Mouse (Mus musculus) monocyte, adult 5-6 weeks (primary cell): ENCODE results near the gene Hps5. TPM values are rescaled to one million over a fixed set of nuclear protein-coding genes. Genes with fewer than 3 reads are reported as not detected.

Source experiments
- total RNA-seq: library from RNA; stranded (forward); fragments of 200-1000, 200-491, 200-594 nt; gene quantifications from 3 replicates; pipeline ENCODE4 v1.2.3, GENCODE M21; 2017

The Hps5 gene
- total RNA-seq, 1 experiment from 2014 or later = 71.7 TPM

Other genes with a start within 250 kb of the Hps5 start
- gene Sergef, start 156.3 kb downstream of the Hps5 start, total RNA-seq = 5.3 to 18.6 TPM (median 16.5 TPM) in 3 replicates
- gene Tph1, start 123.5 kb downstream of the Hps5 start, total RNA-seq = not detected in 3 replicates
- gene Saal1, start 85.4 kb downstream of the Hps5 start, total RNA-seq = 7.8 to 13.5 TPM (median 9.5 TPM) in 3 replicates
- not detected in 3 replicates for gene Saa3, start 80.4 kb downstream of the Hps5 start, total RNA-seq
- not detected in 3 replicates for gene Saa4, start 63.5 kb downstream of the Hps5 start, total RNA-seq
- gene Saa1, start 53.1 kb downstream of the Hps5 start, total RNA-seq = not detected in 3 replicates
- not detected in 3 replicates for gene Saa2, start 44.3 kb downstream of the Hps5 start, total RNA-seq
- gene Gtf2h1, start within 50 bp of the Hps5 start, total RNA-seq = 66.3 to 96.5 TPM (median 95.7 TPM) in 3 replicates
- 260 to 317 TPM (median 292 TPM) in 3 replicates for gene Ldha, start 45.4 kb upstream of the Hps5 start, total RNA-seq
- gene Ldhc, start 65.1 kb upstream of the Hps5 start, total RNA-seq = 0.39 to 13.0 TPM (median 3.9 TPM) in 3 replicates
- 27.2 to 80.4 TPM (median 57.3 TPM) in 3 replicates for gene Tsg101, start 123.9 kb upstream of the Hps5 start, total RNA-seq
- gene Uevld, start 162.5 kb upstream of the Hps5 start, total RNA-seq = 4.8 to 9.9 TPM (median 6.4 TPM) in 3 replicates
- gene Gm9999, start 187.5 kb upstream of the Hps5 start, total RNA-seq = not detected in 3 replicates
- 84.5 to 99.8 TPM (median 97.7 TPM) in 3 replicates for gene Spty2d1, start 212.3 kb upstream of the Hps5 start, total RNA-seq